Mouse (Mus musculus): ENCODE results near the gene Dact3. TPM values are rescaled to one million over a fixed set of nuclear protein-coding genes. Genes with fewer than 3 reads are reported as not detected.

Dact3 gene
- polyA plus RNA-seq (2012; rRNA removed) = 64.3 and 89.3 TPM in 2 replicates
- polyA plus RNA-seq (2014; fragmentation: Nextera tagmentation; extraction: Ambion mirVana) = 11.5 and 13.7 TPM in 2 replicates

DNA sequence AGATGAGACGGTGACA, at the start of gene Dact3:
Gene Dact3, plus strand, starts transcription at position 8 of the 16 bp plus-strand sequence.
- H3K9me3 ChIP-seq (ENCODE audit: control insufficient read depth, low read length) = no peaks in the 10 kb centered on the region
- peaks cover 33% of the 10 kb centered on the region for H3K36me3 ChIP-seq (ENCODE audit: control insufficient read depth, insufficient read depth, low read length)
- no peak for TF ChIP-seq POLR2A (IDR thresholded peaks at IDR 0.05; ENCODE audit: borderline replicate concordance, extremely low read depth, insufficient read depth, insufficient read length)
- H3K9ac ChIP-seq (ENCODE audit: low read depth, low read length, severe bottlenecking) = peak within 1 kb of the TSS; percentile 77
- ATAC-seq (ENCODE audit: low FRiP score, low read depth) = no peak
- peak within 1 kb of the TSS; percentile 86 for H3K27ac ChIP-seq (replicated peaks; ENCODE audit: low read depth, low read length)
- peak within 1 kb of the TSS; percentile 87 for H3K4me3 ChIP-seq (replicated peaks; ENCODE audit: low read length)
- 0% methylated on average over 1 of the region's 1 CpGs for WGBS
- no peaks in the 10 kb centered on the region for H3K27me3 ChIP-seq (ENCODE audit: control insufficient read depth, insufficient read depth, low read length)
- H3K4me1 ChIP-seq (ENCODE audit: control insufficient read depth, insufficient read depth, low read length) = peaks cover 11% of the 10 kb centered on the region; the same call in 1 of the 2 replicates
- DNase-seq (ENCODE audit: low spot score) = no peak
- H3K4me2 ChIP-seq (replicated peaks; ENCODE audit: low read depth, low read length, severe bottlenecking) = peak within 1 kb of the TSS; percentile 80

DNA sequence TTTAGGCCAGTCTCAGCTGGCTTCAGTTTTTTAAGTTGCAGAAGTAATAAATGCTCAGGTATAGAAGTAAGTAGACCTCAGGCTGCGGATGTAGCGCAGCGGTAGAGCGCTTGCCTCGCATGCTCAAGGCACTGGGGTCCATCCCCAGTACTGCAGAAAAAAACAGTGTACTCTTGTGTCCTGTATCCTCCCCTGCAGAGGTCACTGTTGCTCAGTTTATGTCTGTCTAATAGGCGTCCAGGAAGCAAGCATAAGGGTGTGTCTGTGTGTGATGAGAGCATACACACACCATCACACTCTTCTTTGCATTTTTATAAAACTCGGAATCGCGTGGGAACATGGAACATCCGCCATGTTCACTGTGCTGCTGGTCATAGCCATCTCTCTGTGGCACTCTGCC, 49.3 kb upstream of the Dact3 start:
- TF ChIP-seq POLR2A (IDR thresholded peaks at IDR 0.05; ENCODE audit: borderline replicate concordance, extremely low read depth, insufficient read depth, insufficient read length) = no peak
- H3K4me2 ChIP-seq (replicated peaks; ENCODE audit: low read depth, low read length, severe bottlenecking) = no peak overlapping the region
- no peak overlapping the region for H3K27ac ChIP-seq (replicated peaks; ENCODE audit: low read depth, low read length)
- ATAC-seq (ENCODE audit: low FRiP score, low read depth) (no peak), DNase-seq (ENCODE audit: low spot score) (no peak)
- H3K9me3 ChIP-seq (ENCODE audit: control insufficient read depth, low read length) = no peaks in the 10 kb centered on the region
- 0 out of 2 replicates have a peak, but pooled peaks cover 4% of the 10 kb centered on the region for H3K4me1 ChIP-seq (ENCODE audit: control insufficient read depth, insufficient read depth, low read length)
- H3K27me3 ChIP-seq (ENCODE audit: control insufficient read depth, insufficient read depth, low read length) = no peaks in the 10 kb centered on the region
- H3K36me3 ChIP-seq (ENCODE audit: control insufficient read depth, insufficient read depth, low read length) = peaks cover 84% of the 10 kb centered on the region
- no peak overlapping the region for H3K4me3 ChIP-seq (replicated peaks; ENCODE audit: low read length)
- H3K9ac ChIP-seq (ENCODE audit: low read depth, low read length, severe bottlenecking) = no peak overlapping the region
- WGBS = 84% methylated on average over 10 of the region's 10 CpGs

DNA sequence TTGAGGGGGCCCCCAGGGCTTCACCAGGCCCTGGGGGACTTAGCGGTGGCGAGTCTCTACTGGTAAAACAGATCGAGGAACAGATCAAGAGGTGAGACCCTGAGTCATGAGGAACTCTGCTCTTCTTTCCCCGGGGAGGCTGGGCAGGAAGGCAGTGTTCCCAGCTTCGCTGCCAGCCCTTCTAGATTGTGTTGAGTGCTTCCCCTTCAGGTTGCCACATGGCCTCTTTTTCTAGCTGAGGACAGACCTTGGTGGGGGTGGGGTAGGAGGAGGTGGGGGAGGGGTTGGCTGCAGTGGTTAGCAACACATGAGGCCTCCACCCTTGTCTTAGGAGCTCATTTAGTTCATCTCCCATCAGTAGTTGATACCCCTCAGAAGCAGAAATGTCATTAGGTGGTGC, 48.5 kb upstream of the Dact3 start:
- H3K27me3 ChIP-seq (ENCODE audit: control insufficient read depth, insufficient read depth, low read length) = no peaks in the 10 kb centered on the region
- no peak for ATAC-seq (ENCODE audit: low FRiP score, low read depth)
- WGBS = 84% methylated on average over 5 of the region's 5 CpGs
- H3K4me3 ChIP-seq (replicated peaks; ENCODE audit: low read length) = no peak overlapping the region
- DNase-seq (ENCODE audit: low spot score) = no peak
- no peak overlapping the region for H3K27ac ChIP-seq (replicated peaks; ENCODE audit: low read depth, low read length)
- no peak overlapping the region for H3K4me2 ChIP-seq (replicated peaks; ENCODE audit: low read depth, low read length, severe bottlenecking)
- no peaks in the 10 kb centered on the region for H3K4me1 ChIP-seq (ENCODE audit: control insufficient read depth, insufficient read depth, low read length)
- no peak overlapping the region for H3K9ac ChIP-seq (ENCODE audit: low read depth, low read length, severe bottlenecking)
- peaks cover 92% of the 10 kb centered on the region for H3K36me3 ChIP-seq (ENCODE audit: control insufficient read depth, insufficient read depth, low read length)
- TF ChIP-seq POLR2A (IDR thresholded peaks at IDR 0.05; ENCODE audit: borderline replicate concordance, extremely low read depth, insufficient read depth, insufficient read length) = no peak
- no peaks in the 10 kb centered on the region for H3K9me3 ChIP-seq (ENCODE audit: control insufficient read depth, low read length)

DNA sequence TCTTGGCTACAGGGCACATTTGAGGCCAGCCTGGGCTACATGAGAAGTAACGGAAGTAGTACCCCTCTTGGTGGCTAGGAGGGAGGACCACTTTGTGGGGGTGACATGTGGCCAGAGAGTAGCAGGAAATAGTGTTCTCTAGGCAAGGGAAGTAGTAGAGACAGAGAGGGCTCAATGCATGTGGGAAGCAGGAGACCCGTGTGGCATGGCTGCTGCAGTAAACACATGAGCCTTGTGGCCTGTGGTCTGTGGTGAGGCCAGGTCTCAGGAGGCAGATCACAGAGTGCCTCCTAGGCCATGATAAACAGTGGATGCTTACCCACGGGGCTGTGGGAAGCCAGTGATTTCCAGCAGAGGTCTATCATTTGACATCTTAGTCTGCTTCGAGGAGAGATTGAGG, 47.8 kb upstream of the Dact3 start:
- no peak for TF ChIP-seq POLR2A (IDR thresholded peaks at IDR 0.05; ENCODE audit: borderline replicate concordance, extremely low read depth, insufficient read depth, insufficient read length)
- DNase-seq (ENCODE audit: low spot score) (no peak), ATAC-seq (ENCODE audit: low FRiP score, low read depth) (no peak)
- 75% methylated on average over 4 of the region's 4 CpGs for WGBS
- Histone ChIP-seq H3K9me3 (ENCODE audit: control insufficient read depth, low read length) (no peaks in the 10 kb centered on the region), H3K4me1 (ENCODE audit: control insufficient read depth, insufficient read depth, low read length) (no peaks in the 10 kb centered on the region), H3K27me3 (ENCODE audit: control insufficient read depth, insufficient read depth, low read length) (no peaks in the 10 kb centered on the region), H3K9ac (ENCODE audit: low read depth, low read length, severe bottlenecking) (no peak overlapping the region), H3K27ac (replicated peaks; ENCODE audit: low read depth, low read length) (no peak overlapping the region), H3K36me3 (ENCODE audit: control insufficient read depth, insufficient read depth, low read length) (peaks cover 99% of the 10 kb centered on the region), H3K4me2 (replicated peaks; ENCODE audit: low read depth, low read length, severe bottlenecking) (no peak overlapping the region), H3K4me3 (replicated peaks; ENCODE audit: low read length) (no peak overlapping the region)

DNA sequence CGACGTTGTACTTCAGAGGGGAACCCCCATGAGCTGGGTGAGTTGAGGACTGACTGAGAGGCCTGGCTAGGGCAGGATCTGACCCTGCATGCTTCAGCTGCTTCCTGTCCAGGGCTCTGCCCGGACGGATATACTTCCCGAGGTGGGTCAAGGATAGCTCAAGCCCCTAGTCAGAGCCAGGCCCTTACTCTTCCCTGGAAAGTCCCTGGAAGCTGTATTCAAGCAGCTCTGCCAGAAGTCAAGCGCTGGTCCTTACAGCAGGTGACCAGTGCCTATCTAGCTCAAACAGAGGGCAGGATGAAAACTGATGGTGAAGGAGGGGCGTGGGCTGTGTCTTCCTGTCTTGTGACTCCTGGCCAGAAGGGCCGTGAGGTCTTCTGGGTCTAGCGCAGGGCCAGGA, 44.7 kb upstream of the Dact3 start:
- H3K9ac ChIP-seq (ENCODE audit: low read depth, low read length, severe bottlenecking) = no peak overlapping the region
- H3K4me3 ChIP-seq (replicated peaks; ENCODE audit: low read length) = no peak overlapping the region
- H3K36me3 ChIP-seq (ENCODE audit: control insufficient read depth, insufficient read depth, low read length) = peaks cover 98% of the 10 kb centered on the region
- no peaks in the 10 kb centered on the region for H3K9me3 ChIP-seq (ENCODE audit: control insufficient read depth, low read length)
- no peak for TF ChIP-seq POLR2A (IDR thresholded peaks at IDR 0.05; ENCODE audit: borderline replicate concordance, extremely low read depth, insufficient read depth, insufficient read length)
- WGBS = 82% methylated on average over 9 of the region's 9 CpGs
- no peak overlapping the region for H3K27ac ChIP-seq (replicated peaks; ENCODE audit: low read depth, low read length)
- H3K27me3 ChIP-seq (ENCODE audit: control insufficient read depth, insufficient read depth, low read length) = no peaks in the 10 kb centered on the region
- ATAC-seq (ENCODE audit: low FRiP score, low read depth) (no peak), DNase-seq (ENCODE audit: low spot score) (no peak)
- H3K4me2 ChIP-seq (replicated peaks; ENCODE audit: low read depth, low read length, severe bottlenecking) = no peak overlapping the region
- no peaks in the 10 kb centered on the region for H3K4me1 ChIP-seq (ENCODE audit: control insufficient read depth, insufficient read depth, low read length)

Measured in limb, embryonic 14.5 days (tissue).